Mouse (Mus musculus): ENCODE measurements around the gene Rabgap1.

- TF ChIP-seq CTCF (IDR thresholded peaks at IDR 0.05; ENCODE audit: low read depth): no peak
- TF ChIP-seq EP300 (IDR thresholded peaks at IDR 0.05; ENCODE audit: low read depth): no peak
These were observed 11.5 kb upstream of the Rabgap1 start for GRCm38 (mm10) chr2:37431609-37432008.
